In the genomic region with DNA sequence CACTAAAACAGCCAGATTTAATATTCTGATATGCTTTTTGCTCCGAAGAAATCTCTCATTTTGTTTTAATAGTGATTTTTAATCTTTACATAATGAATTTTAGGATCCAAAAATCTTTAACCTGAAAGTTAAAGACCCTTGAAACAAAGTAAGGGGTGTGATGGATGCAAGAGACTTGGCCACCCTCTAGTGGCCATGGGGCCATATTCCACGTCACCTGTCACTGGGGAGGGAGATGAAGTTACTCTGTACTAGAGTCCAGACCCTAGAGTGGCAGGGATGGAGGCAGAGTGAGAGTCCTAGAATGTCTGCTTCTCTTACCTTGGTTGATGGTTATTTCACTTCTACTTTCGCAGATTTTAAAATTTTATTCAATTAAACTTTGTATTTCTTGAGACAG, we compare ENCODE assay signal across 8 mouse cellular contexts.
A peak's percentile ranks its signal among the peaks of the same experiment; 100 is the strongest.
DNase-seq lines count a peak whose midpoint lies in the region; ATAC-seq and TF ChIP-seq lines count a peak whose summit lies in the region.

No protein-coding gene starts in this region.

- peaks cover 39% of the 10 kb centered on the region for H3K4me1 ChIP-seq in G1E (ENCODE audit: insufficient read depth, low read depth, low read length)

- TF ChIP-seq CTCF in left cerebral cortex, adult 2 months (IDR thresholded peaks at IDR 0.05), result peak; percentile 64
- TF ChIP-seq CTCF in G1E (IDR thresholded peaks at IDR 0.05; ENCODE audit: low read depth, low read length), result peak; percentile 17; the same call in 1 of the 2 replicates

- DNase-seq in embryo, embryonic 10.5 days (ENCODE audit: low spot score), result peak; percentile 37
- no peak for DNase-seq in embryo, embryonic 11 days
- DNase-seq in left cerebral cortex, adult 2 months (ENCODE audit: extremely low spot score in 1 of 2, low spot score in 2 of 2), result no peak
- no peak for DNase-seq in left cerebral cortex, adult 9 months (ENCODE audit: low spot score in 2 of 2)
- DNase-seq in G1E (ENCODE audit: low spot score), result no peak
- peak; percentile 13 for DNase-seq in retina, postnatal 7 days (ENCODE audit: low read depth, low spot score)
- no peak for DNase-seq in adrenal gland, adult 18-20 months (ENCODE audit: low spot score in 2 of 2)
- DNase-seq in frontal cortex, postnatal 25 days (ENCODE audit: low spot score in 2 of 2), result no peak

- 0 out of 2 replicates have a peak, but pooled peaks cover 2% of the 10 kb centered on the region for H3K9me3 ChIP-seq in G1E (replicated peaks)

- H3K4me3 ChIP-seq in left cerebral cortex, adult 2 months, result no peak overlapping the region
- no peak overlapping the region for H3K4me3 ChIP-seq in G1E (ENCODE audit: low read depth, low read length)

- peaks cover 9% of the 10 kb centered on the region for H3K36me3 ChIP-seq in G1E (replicated peaks)

- no peak overlapping the region for H3K27ac ChIP-seq in left cerebral cortex, adult 2 months

- H3K27me3 ChIP-seq in G1E (ENCODE audit: insufficient read depth, low read length), result no peaks in the 10 kb centered on the region

- intact Hi-C loops in left cerebral cortex, adult 2 months (cut with DNase I), result loop anchor here (2.0 to 10.0 kb wide), 3 partner anchors 98 to 211 kb away; no protein-coding TSS in a partner anchor

- no peak for ATAC-seq in G1E (ENCODE audit: extremely low read depth, insufficient number of reproducible peaks, low FRiP score, poor library complexity, severe bottlenecking)

Comparison
In these comparisons a context has a peak if more than half of its experiments do, and no peak if none do; other contexts are left out.
1. DNase-seq: peak in embryo, embryonic 10.5 days (single experiment) and retina, postnatal 7 days (single experiment); none in embryo, embryonic 11 days (single experiment), left cerebral cortex, adult 2 months (0 of 2), left cerebral cortex, adult 9 months (0 of 2), G1E (single experiment), adrenal gland, adult 18-20 months (0 of 2) and frontal cortex, postnatal 25 days (0 of 2).